Mouse (Mus musculus): Measurements from ENCODE around the gene Cntd1. TPM values are rescaled to one million over a fixed set of nuclear protein-coding genes. Genes with fewer than 3 reads are reported as not detected.

Gene Cntd1
- polyA plus RNA-seq, 1 experiment from 2014 or later, result 0.38 TPM

GRCm38 (mm10) chr11:101251031-101251430 is 27.8 kb upstream of the Cntd1 start:
- H3K9me3 ChIP-seq (ENCODE audit: control insufficient read depth, low read length), result no peaks in the 10 kb centered on the region
- no peak overlapping the region for H3K27ac ChIP-seq (replicated peaks; ENCODE audit: low read depth, low read length)
- no peak for ATAC-seq (ENCODE audit: low FRiP score, low TSS enrichment)
- WGBS, result 89% methylated on average over 2 of the region's 2 CpGs
- no peak for DNase-seq
- no peak overlapping the region for H3K4me2 ChIP-seq (ENCODE audit: low read length)
- H3K36me3 ChIP-seq (ENCODE audit: control insufficient read depth, insufficient read depth, low read length), result no peaks in the 10 kb centered on the region
- H3K9ac ChIP-seq (replicated peaks; ENCODE audit: low read length), result no peak overlapping the region
- no peak overlapping the region for H3K4me3 ChIP-seq (replicated peaks; ENCODE audit: low read depth, low read length)
- H3K27me3 ChIP-seq (ENCODE audit: control insufficient read depth, insufficient read depth, low read length), result no peaks in the 10 kb centered on the region
- peaks cover 14% of the 10 kb centered on the region; the same call in 1 of the 2 replicates for H3K4me1 ChIP-seq (ENCODE audit: control insufficient read depth, insufficient read depth, low read length)

- WGBS, result 11% methylated on average over 7 of the region's 7 CpGs
- peaks cover 14% of the 10 kb centered on the region; the same call in 1 of the 2 replicates for H3K4me1 ChIP-seq (ENCODE audit: control insufficient read depth, insufficient read depth, low read length)
- peak overlapping the region; percentile 88 for H3K9ac ChIP-seq (replicated peaks; ENCODE audit: low read length)
- H3K27ac ChIP-seq (replicated peaks; ENCODE audit: low read depth, low read length), result peak overlapping the region; percentile 61
- no peaks in the 10 kb centered on the region for H3K27me3 ChIP-seq (ENCODE audit: control insufficient read depth, insufficient read depth, low read length)
- DNase-seq, result no peak
- no peaks in the 10 kb centered on the region for H3K9me3 ChIP-seq (ENCODE audit: control insufficient read depth, low read length)
- H3K4me3 ChIP-seq (replicated peaks; ENCODE audit: low read depth, low read length), result peak overlapping the region; percentile 93
- peak overlapping the region; percentile 82 for H3K4me2 ChIP-seq (ENCODE audit: low read length)
- no peak for ATAC-seq (ENCODE audit: low FRiP score, low TSS enrichment)
- H3K36me3 ChIP-seq (ENCODE audit: control insufficient read depth, insufficient read depth, low read length), result no peaks in the 10 kb centered on the region
These were observed 25.9 kb upstream of the Cntd1 start for GRCm38 (mm10) chr11:101252941-101253340.

- Histone ChIP-seq H3K27ac (replicated peaks; ENCODE audit: low read depth, low read length) (peak within 1 kb of the TSS; percentile 88), H3K9ac (replicated peaks; ENCODE audit: low read length) (peak within 1 kb of the TSS; percentile 88), H3K4me2 (ENCODE audit: low read length) (peak within 1 kb of the TSS; percentile 82), H3K36me3 (ENCODE audit: control insufficient read depth, insufficient read depth, low read length) (peaks cover 3% of the 10 kb centered on the region), H3K4me1 (ENCODE audit: control insufficient read depth, insufficient read depth, low read length) (peaks cover 14% of the 10 kb centered on the region; the same call in 1 of the 2 replicates), H3K9me3 (ENCODE audit: control insufficient read depth, low read length) (no peaks in the 10 kb centered on the region), H3K27me3 (ENCODE audit: control insufficient read depth, insufficient read depth, low read length) (no peaks in the 10 kb centered on the region), H3K4me3 (replicated peaks; ENCODE audit: low read depth, low read length) (peak within 1 kb of the TSS; percentile 93)
- DNase-seq (peak; percentile 92), ATAC-seq (ENCODE audit: low FRiP score, low TSS enrichment) (peak; percentile 71; the same call in 1 of the 2 replicates)
- WGBS, result under 1% methylated on average over 40 of the region's 40 CpGs
These were observed 25.0 kb upstream of the Cntd1 start, which contains the start of gene Vps25 for GRCm38 (mm10) chr11:101253613-101254389. Gene Vps25, plus strand, starts transcription at chr11:101253707.

GRCm38 (mm10) chr11:101255826-101256775 is 22.7 kb upstream of the Cntd1 start:
- no peak overlapping the region for H3K9ac ChIP-seq (replicated peaks; ENCODE audit: low read length)
- 93% methylated on average over 13 of the region's 13 CpGs for WGBS
- no peak overlapping the region for H3K4me2 ChIP-seq (ENCODE audit: low read length)
- no peak overlapping the region for H3K27ac ChIP-seq (replicated peaks; ENCODE audit: low read depth, low read length)
- H3K27me3 ChIP-seq (ENCODE audit: control insufficient read depth, insufficient read depth, low read length), result no peaks in the 10 kb centered on the region
- H3K36me3 ChIP-seq (ENCODE audit: control insufficient read depth, insufficient read depth, low read length), result peaks cover 6% of the 10 kb centered on the region
- no peaks in the 10 kb centered on the region for H3K9me3 ChIP-seq (ENCODE audit: control insufficient read depth, low read length)
- H3K4me3 ChIP-seq (replicated peaks; ENCODE audit: low read depth, low read length), result no peak overlapping the region
- H3K4me1 ChIP-seq (ENCODE audit: control insufficient read depth, insufficient read depth, low read length), result peaks cover 28% of the 10 kb centered on the region
- DNase-seq, result no peak
- ATAC-seq (ENCODE audit: low FRiP score, low TSS enrichment), result no peak

- Histone ChIP-seq H3K4me2 (ENCODE audit: low read length) (no peak overlapping the region), H3K4me1 (ENCODE audit: control insufficient read depth, insufficient read depth, low read length) (peaks cover 20% of the 10 kb centered on the region), H3K9ac (replicated peaks; ENCODE audit: low read length) (no peak overlapping the region), H3K9me3 (ENCODE audit: control insufficient read depth, low read length) (no peaks in the 10 kb centered on the region), H3K27ac (replicated peaks; ENCODE audit: low read depth, low read length) (no peak overlapping the region; the same call in 1 of the 2 replicates), H3K36me3 (ENCODE audit: control insufficient read depth, insufficient read depth, low read length) (peaks cover 6% of the 10 kb centered on the region), H3K4me3 (replicated peaks; ENCODE audit: low read depth, low read length) (no peak overlapping the region), H3K27me3 (ENCODE audit: control insufficient read depth, insufficient read depth, low read length) (peaks cover 26% of the 10 kb centered on the region)
- 38% methylated on average over 6 of the region's 6 CpGs for WGBS
- DNase-seq (peak; percentile 16), ATAC-seq (ENCODE audit: low FRiP score, low TSS enrichment) (0 out of 2 replicates have a peak, but pooled peaks have one; percentile 6)
These were observed 19.5 kb upstream of the Cntd1 start for GRCm38 (mm10) chr11:101259261-101259712.

- Histone ChIP-seq H3K4me1 (ENCODE audit: control insufficient read depth, insufficient read depth, low read length) (peaks cover 21% of the 10 kb centered on the region), H3K4me2 (ENCODE audit: low read length) (peak within 1 kb of the TSS; percentile 94), H3K4me3 (replicated peaks; ENCODE audit: low read depth, low read length) (peak within 1 kb of the TSS; percentile 41), H3K9me3 (ENCODE audit: control insufficient read depth, low read length) (no peaks in the 10 kb centered on the region), H3K9ac (replicated peaks; ENCODE audit: low read length) (peak within 1 kb of the TSS; percentile 57), H3K27ac (replicated peaks; ENCODE audit: low read depth, low read length) (peak within 1 kb of the TSS; percentile 49), H3K27me3 (ENCODE audit: control insufficient read depth, insufficient read depth, low read length) (peaks cover 34% of the 10 kb centered on the region), H3K36me3 (ENCODE audit: control insufficient read depth, insufficient read depth, low read length) (peaks cover 6% of the 10 kb centered on the region)
- under 1% methylated on average over 43 of the region's 43 CpGs for WGBS
- DNase-seq, result peak; percentile 71
- peak; percentile 75 for ATAC-seq (ENCODE audit: low FRiP score, low TSS enrichment)
These were observed 18.6 kb upstream of the Cntd1 start, which contains the start of gene Wnk4 for GRCm38 (mm10) chr11:101259948-101260825. Gene Wnk4, plus strand, starts transcription at chr11:101260567.

GRCm38 (mm10) chr11:101260826-101261380 is 17.9 kb upstream of the Cntd1 start:
- Histone ChIP-seq H3K4me3 (replicated peaks; ENCODE audit: low read depth, low read length) (peak overlapping the region; percentile 41), H3K9ac (replicated peaks; ENCODE audit: low read length) (peak overlapping the region; percentile 57), H3K27me3 (ENCODE audit: control insufficient read depth, insufficient read depth, low read length) (peaks cover 37% of the 10 kb centered on the region), H3K9me3 (ENCODE audit: control insufficient read depth, low read length) (no peaks in the 10 kb centered on the region), H3K4me2 (ENCODE audit: low read length) (peak overlapping the region; percentile 94), H3K36me3 (ENCODE audit: control insufficient read depth, insufficient read depth, low read length) (peaks cover 6% of the 10 kb centered on the region), H3K4me1 (ENCODE audit: control insufficient read depth, insufficient read depth, low read length) (peaks cover 25% of the 10 kb centered on the region), H3K27ac (replicated peaks; ENCODE audit: low read depth, low read length) (peak overlapping the region; percentile 49; the same call in 1 of the 2 replicates)
- 1% methylated on average over 30 of the region's 30 CpGs for WGBS
- no peak for DNase-seq
- no peak for ATAC-seq (ENCODE audit: low FRiP score, low TSS enrichment)
